In the genomic region with DNA sequence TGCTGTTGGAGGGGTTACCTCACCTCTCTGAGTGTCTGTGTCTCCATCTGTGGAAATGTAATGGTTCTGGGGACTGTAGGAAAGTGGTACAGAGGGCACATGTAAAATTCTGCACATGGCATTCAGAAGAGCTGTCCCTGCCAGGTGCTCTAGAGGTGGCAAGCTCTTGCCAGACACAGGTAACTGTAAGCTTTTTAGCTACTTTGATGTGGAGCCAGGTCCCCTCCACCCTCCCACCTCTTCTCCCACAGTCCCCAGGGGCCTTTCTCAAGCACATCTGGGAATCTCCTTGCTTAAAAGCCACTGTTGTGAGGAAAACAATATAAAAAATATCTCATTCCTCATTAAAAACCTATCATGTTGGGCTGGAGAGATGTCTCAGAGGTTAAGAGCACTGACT, we compare ENCODE assay signal across 22 mouse cellular contexts.
DNase-seq lines count a peak whose midpoint lies in the region; ATAC-seq and TF ChIP-seq lines count a peak whose summit lies in the region.
"Had no signal": no experiment of that assay in that cellular context is flagged by ENCODE, and none has a peak within 500 bp of the region (broad histone marks: within the 10 kb centered on the region; RNA-seq: fewer than 3 reads in every experiment).

No protein-coding gene starts in this region.

- no peak for TF ChIP-seq POLR2A in heart, adult 2 months (IDR thresholded peaks at IDR 0.05; ENCODE audit: insufficient read depth, low read depth, low read length)

- H3K4me3 ChIP-seq in heart, adult 2 months, result no peak overlapping the region
- no peak overlapping the region for H3K4me3 ChIP-seq in heart, embryonic 10.5 days
- H3K4me3 ChIP-seq in heart, embryonic 12.5 days, result no peak overlapping the region
- H3K4me3 ChIP-seq in left cerebral cortex, adult 2 months, result no peak overlapping the region

- peaks cover 3% of the 10 kb centered on the region; the same call in 1 of the 2 replicates for H3K4me1 ChIP-seq in heart, adult 2 months (ENCODE audit: control insufficient read depth, insufficient read depth, low read length)
- no peaks in the 10 kb centered on the region for H3K4me1 ChIP-seq in heart, embryonic 10.5 days
- H3K4me1 ChIP-seq in heart, embryonic 12.5 days (replicated peaks), result no peaks in the 10 kb centered on the region

- H3K36me3 ChIP-seq in heart, adult 2 months (ENCODE audit: control insufficient read depth, insufficient read depth, low read length), result no peaks in the 10 kb centered on the region
- H3K36me3 ChIP-seq in heart, embryonic 10.5 days, result no peaks in the 10 kb centered on the region
- H3K36me3 ChIP-seq in heart, embryonic 12.5 days, result no peaks in the 10 kb centered on the region
- H3K36me3 ChIP-seq: G1E had no signal

- no peak overlapping the region for H3K4me2 ChIP-seq in heart, embryonic 12.5 days

- no peak for TF ChIP-seq CTCF in heart, adult 2 months (IDR thresholded peaks at IDR 0.05)
- no peak for TF ChIP-seq CTCF in left cerebral cortex, adult 2 months (IDR thresholded peaks at IDR 0.05)

- no peak for TF ChIP-seq EP300 in heart, adult 2 months (IDR thresholded peaks at IDR 0.05; ENCODE audit: insufficient read depth, low read depth, low read length)

- ATAC-seq in heart, embryonic 12.5 days (ENCODE audit: insufficient number of reproducible peaks, low FRiP score), result no peak
- ATAC-seq: activated CD4-positive, CD25-positive, alpha-beta regulatory T cell, adult 4 months; CD4-positive, CD25-positive, alpha-beta regulatory T cell, adult 4 months; Patski had no signal

- H3K27me3 ChIP-seq in heart, adult 2 months (ENCODE audit: control insufficient read depth, insufficient read depth, low read length), result no peaks in the 10 kb centered on the region
- H3K27me3 ChIP-seq in heart, embryonic 10.5 days (ENCODE audit: insufficient read depth, poor library complexity, severe bottlenecking), result no peaks in the 10 kb centered on the region
- H3K27me3 ChIP-seq in heart, embryonic 12.5 days (replicated peaks), result no peaks in the 10 kb centered on the region
- H3K27me3 ChIP-seq: CH12.LX, Patski had no signal

- intact Hi-C loops in heart, adult 2 months (cut with DNase I), result no loop called here
- intact Hi-C loops in left cerebral cortex, adult 2 months (cut with DNase I), result loop anchor here (5.0 kb wide), 2 partner anchors 48 to 62 kb away; no protein-coding TSS in a partner anchor

- no peak overlapping the region for H3K27ac ChIP-seq in heart, adult 2 months
- no peak overlapping the region for H3K27ac ChIP-seq in heart, embryonic 10.5 days
- no peak overlapping the region for H3K27ac ChIP-seq in heart, embryonic 12.5 days (ENCODE audit: poor library complexity, severe bottlenecking)
- H3K27ac ChIP-seq in left cerebral cortex, adult 2 months, result peak overlapping the region; percentile 67

- peak; percentile 15 to 34 for DNase-seq in cerebellum, postnatal 14 days
- DNase-seq in cerebellum, postnatal 25 days, result no peak
- peak; percentile 76 for DNase-seq in heart, adult 11 months
- DNase-seq in heart, adult 2 months, result no peak
- DNase-seq in heart, embryonic 10.5 days (ENCODE audit: low spot score), result peak; percentile 61
- DNase-seq in left cerebral cortex, adult 2 months (ENCODE audit: extremely low spot score in 1 of 2, low spot score in 2 of 2), result no peak
- DNase-seq in left cerebral cortex, adult 9 months (ENCODE audit: low spot score in 2 of 2), result no peak
- DNase-seq: adrenal gland, adult 2 months; adrenal gland, adult 8-10 months; adrenal gland, postnatal 10 days; adrenal gland, postnatal 14 days; adrenal gland, postnatal 25 days; adrenal gland, postnatal 36 days; B cell, adult 2 months; cerebellum, adult 11 months; cerebellum, adult 11-12 months had no signal

- H3K9me3 ChIP-seq in heart, embryonic 10.5 days, result no peaks in the 10 kb centered on the region
- H3K9me3 ChIP-seq in heart, embryonic 12.5 days (replicated peaks), result no peaks in the 10 kb centered on the region
- H3K9me3 ChIP-seq: G1E had no signal

- no peak overlapping the region for H3K9ac ChIP-seq in heart, adult 2 months (ENCODE audit: low read depth, low read length)
- no peak overlapping the region for H3K9ac ChIP-seq in heart, embryonic 12.5 days

- no peaks in the 10 kb centered on the region for H3K79me2 ChIP-seq in heart, adult 2 months (replicated peaks; ENCODE audit: control insufficient read depth, insufficient read depth, low read length)

Comparison
In these comparisons a context has a peak if more than half of its experiments do, and no peak if none do; other contexts are left out.
1. DNase-seq: peak in cerebellum, postnatal 14 days (2 of 2), heart, adult 11 months (single experiment) and heart, embryonic 10.5 days (single experiment); none in cerebellum, postnatal 25 days (0 of 2), heart, adult 2 months (0 of 2), left cerebral cortex, adult 2 months (0 of 2) and left cerebral cortex, adult 9 months (0 of 2).